Mouse (Mus musculus) ES-Bruce4 (cell line): ENCODE measurements around the gene Zbtb9.

ENCODE experiments used
- CTCF ChIP-seq: IDR thresholded peaks from one replicate; pipeline ENCODE4 v1.8.1; 2011; ENCODE audit warnings: low read depth, low read length
- EP300 ChIP-seq: IDR thresholded peaks from 2 replicates; pipeline ENCODE4 v1.6.1; 2011; ENCODE audit warnings: low read depth, low read length; ENCODE audit not compliant: insufficient read depth
- POLR2A ChIP-seq: IDR thresholded peaks from one replicate; pipeline ENCODE4 v1.8.1; 2011; ENCODE audit warnings: low read length; ENCODE audit not compliant: insufficient read depth

- TF ChIP-seq CTCF = no peak
- TF ChIP-seq POLR2A = no peak
- TF ChIP-seq EP300 = no peak
These were observed 27.0 kb upstream of the Zbtb9 start for GRCm38 (mm10) chr17:26945824-26946495.
